Mouse (Mus musculus) ZHBTc4 (cell line): ENCODE results near the gene Adgrf5.
A peak's percentile ranks its signal among the peaks of the same experiment; 100 is the strongest.
"Not testable (repeated sequence)": the region's sequence is repeated elsewhere in the genome, so short reads cannot be mapped to it uniquely, and the experiment has no call there.

Experiments
- DNase-seq: peaks from one replicate; pipeline ENCODE4 v3.0.0-alpha.2; 2011; ENCODE audit warnings: low read depth, low spot score

Adgrf5 gene

DNA sequence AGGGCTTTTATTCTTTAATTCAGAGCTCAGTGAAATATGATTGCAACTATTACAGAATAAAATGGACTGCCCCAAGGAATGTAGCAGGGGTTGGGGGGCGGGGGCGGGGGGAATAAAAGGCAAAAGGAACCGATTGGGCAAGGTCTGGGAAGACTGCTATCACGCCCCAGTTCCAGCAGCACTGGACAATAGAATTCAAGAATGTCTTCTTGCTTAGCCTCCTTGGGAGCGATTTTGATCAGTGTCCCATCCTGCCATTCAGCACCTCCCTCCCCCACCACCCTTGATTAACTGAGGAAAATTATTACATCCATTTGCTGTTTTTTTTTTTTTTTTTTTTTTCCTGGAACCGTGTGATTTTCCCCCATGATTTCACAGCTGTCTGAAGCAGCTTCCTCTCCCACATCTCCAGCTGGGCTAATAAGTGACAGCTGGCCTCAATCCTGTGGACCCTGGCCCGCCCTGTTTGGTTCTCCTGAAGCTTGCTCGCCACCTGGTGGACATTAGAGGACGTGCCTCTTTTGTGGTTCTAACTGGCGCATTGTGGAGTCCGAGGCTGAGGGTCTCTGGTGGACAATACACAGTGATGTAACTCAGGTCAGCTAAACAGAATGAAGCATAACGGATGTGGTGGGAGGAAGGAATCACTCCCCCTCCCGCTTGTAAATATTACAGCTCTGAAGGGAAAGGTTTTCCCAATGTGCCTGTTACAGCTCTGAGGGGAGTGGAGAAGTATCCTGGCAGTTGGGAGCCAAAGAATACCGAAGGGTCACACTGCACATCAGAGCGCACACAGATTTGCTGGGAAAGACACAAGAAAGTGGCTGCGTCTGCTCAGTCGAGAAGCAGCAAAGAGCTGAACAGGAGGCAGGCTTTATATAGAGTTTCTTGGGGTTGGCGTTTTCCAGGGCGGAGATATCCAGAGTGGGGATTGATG is 100.3 kb downstream of the Adgrf5 start:
- DNase-seq = peak; percentile 74

DNA sequence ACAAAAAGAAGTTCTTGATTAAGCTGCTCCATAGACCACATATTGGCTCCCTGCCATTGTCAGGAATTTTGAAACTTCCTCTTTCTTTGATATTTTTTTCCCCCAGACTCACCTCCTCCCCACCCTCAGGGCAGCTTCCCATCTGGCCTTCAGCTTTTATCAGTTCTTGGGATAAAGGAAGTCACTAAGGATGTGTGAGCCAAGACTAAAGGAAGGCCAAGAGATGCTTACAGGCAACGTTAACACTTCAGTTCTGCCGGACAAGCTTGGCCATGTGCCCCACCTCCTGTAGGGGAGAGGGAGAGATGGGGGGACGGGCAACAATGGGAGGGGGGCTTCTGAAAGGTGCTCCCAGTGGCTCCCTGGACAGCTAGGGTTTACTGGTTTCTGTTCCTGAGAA is 109.8 kb downstream of the Adgrf5 start:
- DNase-seq = no peak

DNA sequence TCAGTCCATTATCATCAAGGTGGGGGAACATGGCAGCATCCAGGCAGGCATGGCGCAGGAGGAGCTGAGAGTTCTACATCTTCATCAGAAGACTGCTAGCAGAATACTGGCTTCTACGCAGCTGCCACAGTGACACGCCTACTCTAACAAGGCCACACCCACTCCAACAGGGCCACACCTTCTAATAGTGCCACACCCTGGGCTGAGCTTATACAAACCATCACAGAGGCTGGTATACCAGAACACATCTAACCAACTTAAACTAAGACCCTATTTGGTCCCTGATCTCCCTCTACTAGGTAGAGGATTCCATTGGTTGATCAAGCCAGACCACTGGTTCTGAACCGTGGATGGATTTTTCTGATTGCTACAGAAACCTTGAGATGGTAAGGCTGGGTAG is 112.3 kb downstream of the Adgrf5 start:
- DNase-seq = no peak

DNA sequence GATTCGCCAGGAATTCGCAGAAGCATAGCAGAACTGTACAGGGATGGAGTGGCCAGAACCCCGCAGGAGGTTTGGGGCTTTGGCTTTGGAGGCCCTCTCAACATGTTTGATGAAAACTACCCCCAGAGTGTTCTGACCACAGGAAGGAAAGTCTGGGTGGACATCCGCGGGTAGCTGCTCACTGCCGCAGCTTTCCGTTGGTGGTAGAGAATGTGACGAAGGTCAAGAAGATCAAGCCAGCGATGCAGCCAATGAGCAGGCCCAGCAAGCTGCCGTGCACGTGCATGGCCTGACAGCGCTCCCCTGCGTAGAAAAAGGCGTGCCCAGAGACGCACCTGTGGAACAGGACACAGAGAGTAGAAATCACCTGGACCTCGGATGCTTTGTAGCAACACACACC is 114.5 kb downstream of the Adgrf5 start:
- DNase-seq = no peak

DNA sequence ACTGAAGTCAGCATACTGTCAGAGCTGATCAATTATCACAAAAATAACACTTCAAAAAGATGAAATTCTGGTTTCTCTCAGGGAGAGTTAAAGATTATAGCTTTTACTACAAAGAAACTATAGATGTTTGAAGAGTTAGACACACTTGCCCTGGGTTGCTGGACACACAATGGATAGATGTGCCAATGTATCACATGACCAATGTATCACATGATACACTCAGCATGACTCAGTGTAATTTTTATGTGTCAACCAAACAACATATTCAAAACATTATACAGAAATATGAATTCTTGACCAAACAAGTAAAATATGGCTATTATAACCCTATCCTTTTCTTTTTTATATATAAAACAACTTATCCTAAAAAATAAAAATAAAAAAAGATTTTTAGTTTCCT is 117.4 kb downstream of the Adgrf5 start:
- DNase-seq = no peak

DNA sequence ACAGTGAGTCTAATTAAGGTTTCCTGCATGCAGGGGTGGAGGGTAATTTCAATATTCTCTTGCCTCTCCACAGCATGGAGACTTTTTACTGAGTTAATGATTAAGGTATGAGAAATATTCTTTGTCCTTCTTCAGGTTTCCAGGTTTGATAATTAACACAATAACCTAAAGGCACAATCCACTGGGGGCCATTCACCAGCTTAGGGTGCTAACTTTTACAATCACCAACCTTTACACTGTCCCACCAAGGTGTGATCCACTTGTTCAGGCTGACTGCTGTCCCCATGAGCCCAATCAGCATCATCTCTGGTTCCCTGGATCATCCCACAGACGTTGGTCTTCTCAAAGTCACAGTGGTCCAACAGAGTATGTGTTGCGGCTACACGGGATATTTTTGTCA is 125.7 kb downstream of the Adgrf5 start:
- DNase-seq = no peak

DNA sequence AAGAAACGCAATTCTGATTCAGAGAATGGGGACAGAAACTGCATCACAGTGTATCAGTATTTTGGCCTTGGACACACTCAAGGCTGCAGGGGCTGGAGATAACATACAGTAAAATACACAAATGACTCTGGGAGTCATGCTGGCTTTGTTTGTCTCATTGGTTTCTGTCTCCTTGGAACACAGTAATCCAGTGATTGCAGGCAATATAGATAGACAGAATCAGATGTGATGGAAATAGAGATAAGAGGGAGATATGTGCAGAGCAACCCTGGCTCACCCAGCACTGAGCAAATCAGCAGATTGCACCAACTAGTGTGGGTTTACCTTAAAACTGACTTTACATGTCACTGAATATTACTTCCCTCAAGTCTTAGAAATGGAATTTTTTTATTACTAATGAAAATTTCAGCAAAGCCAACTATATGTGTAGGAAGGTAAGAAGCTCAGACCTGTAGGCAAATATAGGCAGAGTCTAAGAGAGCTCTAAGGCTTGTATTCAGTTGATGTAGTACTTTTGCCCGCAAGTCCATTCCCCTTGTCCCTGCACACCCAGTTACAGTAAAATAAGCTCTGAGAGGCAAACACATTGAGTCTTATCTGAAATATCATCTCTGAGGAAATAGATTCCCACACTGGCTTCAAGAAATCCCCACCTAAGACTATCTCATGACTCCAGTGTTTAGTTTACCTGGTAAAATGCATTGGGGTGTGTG is 128.3 kb downstream of the Adgrf5 start:
- DNase-seq = no peak

DNA sequence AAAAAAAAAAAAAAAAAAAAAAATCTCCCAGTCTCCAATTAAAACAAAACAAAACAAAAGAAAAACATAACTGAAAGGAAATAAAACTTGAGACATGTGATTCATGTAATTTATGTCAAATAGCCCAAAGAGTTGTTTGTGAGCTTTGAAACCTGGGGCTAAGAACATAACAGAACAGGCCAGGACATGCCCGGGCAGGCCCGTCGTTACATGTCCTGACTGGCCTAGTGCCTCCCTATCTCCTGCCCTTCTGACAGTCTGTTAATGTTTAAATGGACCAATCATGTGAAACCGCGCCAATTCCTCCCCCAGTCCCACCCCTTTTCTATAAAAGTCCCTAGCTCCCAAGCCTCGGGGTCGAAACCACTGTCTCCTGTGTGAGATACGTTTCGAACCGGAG is 130.1 kb downstream of the Adgrf5 start:
- DNase-seq = not testable (repeated sequence)

DNA sequence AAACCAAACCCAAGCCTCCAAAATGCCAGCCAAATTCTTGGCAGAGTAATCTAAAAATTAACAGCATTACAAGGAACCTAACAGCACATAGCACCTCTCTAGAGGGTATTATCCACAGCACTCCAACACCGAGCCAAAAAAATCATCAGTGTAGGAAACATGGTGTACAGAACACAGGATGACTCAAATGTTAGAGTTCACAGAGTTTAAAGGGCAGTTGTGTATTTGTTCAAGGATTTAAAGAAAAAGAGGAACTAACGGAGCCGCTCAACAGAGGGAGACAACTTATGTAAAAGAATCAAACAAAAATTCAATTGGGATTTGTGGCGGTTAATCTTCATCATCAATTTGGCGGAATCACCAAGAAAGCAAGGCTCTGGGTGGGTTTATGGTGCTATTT is 135.3 kb downstream of the Adgrf5 start:
- no peak for DNase-seq

DNA sequence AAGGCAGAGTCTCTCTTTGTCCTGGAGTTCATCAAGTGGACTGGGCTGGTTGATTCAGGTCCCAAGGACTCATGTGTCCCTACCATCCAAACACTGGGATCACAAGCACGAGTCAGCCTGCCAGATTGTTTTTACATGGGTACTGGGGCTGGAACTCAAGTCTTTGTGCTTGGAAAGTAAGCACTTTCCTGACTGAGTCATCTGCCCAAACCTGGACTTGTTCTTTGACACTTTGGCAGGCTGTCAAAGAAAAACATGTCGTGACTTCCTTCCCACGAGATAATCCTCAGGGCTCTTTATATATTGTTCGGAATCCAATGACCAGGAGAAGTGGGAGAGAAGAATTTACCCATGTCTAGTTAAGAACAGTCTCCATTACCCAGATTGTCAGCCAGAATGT is 137.3 kb downstream of the Adgrf5 start:
- DNase-seq = no peak

DNA sequence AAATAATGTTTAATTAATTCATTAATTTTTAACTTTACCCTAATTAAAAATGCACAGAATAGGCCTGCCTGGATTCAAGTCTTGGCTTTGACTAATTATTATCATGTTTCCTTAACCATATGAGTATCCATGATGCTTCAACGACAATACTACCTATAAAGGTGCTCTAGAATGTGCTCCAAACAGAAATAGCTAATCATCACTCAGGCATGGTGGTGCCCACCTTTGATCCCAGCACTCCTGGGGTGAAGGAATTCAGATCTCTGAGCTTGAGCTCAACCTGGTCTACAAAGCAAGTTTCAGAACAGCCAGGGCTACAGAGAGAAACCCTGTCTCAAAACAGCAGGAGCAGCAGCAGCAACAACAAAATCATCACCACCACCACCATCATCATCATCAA is 140.3 kb downstream of the Adgrf5 start:
- DNase-seq = no peak

DNA sequence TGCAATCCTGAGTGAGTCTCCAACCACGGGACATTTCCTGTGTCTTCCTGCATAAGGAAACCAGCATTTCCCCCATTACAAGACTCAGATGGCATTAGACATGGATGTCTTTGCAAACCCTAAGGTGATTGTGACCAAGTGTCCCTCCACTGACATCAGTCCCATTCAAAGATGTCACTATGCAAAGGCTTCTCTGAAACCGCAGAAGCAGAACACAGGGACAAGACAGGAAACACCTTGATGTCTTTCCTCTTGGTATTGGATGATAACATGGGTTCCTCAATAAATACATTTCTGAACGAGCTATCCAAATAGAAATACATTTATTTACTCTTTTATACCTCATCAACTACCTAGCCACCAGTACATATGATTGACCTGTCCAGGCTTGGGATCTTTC is 141.0 kb downstream of the Adgrf5 start:
- DNase-seq = no peak

DNA sequence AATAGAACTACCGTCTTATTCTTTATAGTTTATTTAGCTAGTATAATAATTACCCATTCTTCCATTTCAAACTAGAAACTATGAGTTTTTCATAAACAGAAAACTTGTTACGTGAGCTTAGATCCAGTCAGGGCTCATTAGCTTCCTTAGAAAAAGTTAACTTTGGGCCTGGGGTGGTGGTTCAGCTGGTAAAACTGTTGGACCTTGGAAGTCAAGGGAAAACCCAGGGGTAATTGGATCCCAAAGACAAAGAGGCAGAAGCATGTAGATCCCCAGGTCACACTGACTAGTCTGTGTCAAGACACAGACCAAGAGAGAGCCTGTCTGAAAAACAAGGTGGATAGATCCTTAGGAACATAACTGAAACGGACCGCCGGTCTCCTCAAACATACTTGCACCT is 141.4 kb downstream of the Adgrf5 start:
- no peak for DNase-seq

DNA sequence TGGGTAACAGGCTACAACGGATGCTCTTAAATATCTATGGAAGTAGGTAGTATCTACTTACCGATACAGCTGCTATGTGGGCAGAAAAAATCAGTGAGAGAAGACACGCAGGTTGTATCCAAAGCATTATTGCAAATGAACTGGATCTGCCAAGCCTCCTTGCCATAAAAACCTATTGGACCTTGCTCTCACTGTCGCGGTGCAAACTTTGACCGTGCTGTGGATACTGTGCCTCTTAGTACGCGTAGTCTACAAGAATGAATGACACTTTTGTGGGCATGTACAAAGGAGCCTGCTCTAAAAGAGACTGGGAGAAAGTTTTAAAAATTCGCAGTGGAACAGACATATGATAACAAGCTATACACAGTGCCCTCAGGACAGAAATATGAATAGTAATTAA is 142.3 kb downstream of the Adgrf5 start, which contains the start of gene Mep1a:
Gene Mep1a (minus strand): TSS at position 221 of the 400 bp plus-strand sequence.
- DNase-seq = no peak

DNA sequence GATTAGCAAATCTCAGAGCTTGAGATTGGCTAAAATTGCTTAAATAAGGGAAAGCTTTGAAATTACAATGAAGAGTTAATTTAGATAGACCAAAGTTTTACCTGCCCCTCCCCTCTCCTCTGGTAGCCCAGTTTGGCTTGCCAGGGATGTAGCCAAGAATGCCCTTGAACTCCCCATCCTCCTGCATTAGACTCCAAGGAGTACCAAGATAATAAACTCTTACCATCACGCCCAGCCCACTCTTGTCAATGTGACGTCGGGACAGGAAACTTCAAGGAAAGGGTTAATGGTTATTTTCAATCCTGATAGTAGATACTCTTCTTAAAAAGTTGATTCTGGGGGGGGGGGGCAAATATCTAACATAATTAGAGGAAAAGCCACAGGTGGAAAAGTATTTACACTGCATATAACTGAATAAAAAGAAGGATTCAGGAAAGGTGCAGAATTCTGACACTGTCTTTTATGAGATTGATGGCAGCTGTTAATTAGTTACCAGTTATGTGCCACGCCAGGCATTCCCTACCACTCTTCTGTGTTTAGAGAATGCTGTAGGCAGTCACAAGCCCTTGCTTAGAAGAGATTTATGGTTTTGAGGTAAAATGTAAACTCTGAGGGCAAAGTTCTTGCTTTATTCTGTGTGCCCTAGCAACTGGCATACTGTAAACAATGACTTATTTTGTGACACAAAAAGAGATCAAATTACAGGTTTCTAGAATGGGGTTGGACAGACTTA is 143.8 kb downstream of the Adgrf5 start:
- no peak for DNase-seq

DNA sequence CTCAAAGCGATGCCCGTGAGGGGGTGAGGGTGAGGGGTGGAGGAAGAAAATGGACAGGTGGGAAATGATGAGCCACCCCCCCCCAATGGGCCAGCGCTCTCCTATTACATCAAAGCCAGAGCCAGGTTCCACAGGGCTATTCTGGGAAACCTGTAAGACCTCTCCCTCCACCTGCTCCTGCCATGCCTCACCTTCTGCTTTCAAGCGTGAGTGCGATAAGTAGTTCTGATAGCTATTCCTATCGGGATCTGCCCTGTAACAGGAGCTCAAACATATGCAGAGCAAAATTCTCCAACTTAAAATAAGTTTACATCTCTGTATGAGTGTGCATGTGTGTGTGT is 144.3 kb downstream of the Adgrf5 start:
- DNase-seq = no peak
